Mouse (Mus musculus): ENCODE measurements around the gene Paqr7. TPM values are rescaled to one million over a fixed set of nuclear protein-coding genes. Genes with fewer than 3 reads are reported as not detected.
A peak's percentile ranks its signal among the peaks of the same experiment; 100 is the strongest.

The Paqr7 gene
- 14.4 and 14.7 TPM in 2 replicates for polyA plus RNA-seq (2015; fragmentation: Nextera tagmentation; extraction: Ambion mirVana)

DNA sequence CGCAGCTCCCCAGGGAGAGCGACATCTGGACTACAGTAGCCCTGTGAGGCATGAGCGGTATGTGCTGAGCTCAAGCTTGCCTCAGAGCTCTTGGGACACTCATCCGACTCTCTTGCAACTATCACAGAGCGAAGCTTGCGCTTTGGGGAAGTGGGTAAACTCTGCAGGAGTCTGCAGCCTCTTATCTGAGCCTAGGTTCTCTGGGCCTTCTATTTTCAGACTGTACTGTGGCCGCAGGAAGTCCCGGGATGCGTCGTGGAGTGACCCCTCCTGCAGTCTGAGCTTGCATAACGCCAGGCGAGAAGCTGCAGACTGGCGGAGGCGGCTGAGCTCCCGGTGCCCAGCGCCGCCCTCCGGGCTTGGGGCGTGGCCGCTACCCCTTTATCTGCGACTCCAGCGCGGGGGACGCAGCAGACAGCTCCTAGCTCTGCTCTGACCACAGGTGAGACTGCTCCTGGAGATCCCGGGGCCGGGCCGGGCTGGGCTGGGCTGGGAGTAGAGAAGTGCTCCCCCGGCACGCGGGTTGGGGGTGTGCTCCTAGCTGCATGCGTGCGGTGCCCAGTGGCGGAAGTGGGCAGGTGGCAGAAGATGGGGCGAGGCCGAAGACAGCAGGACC is at the start of gene Paqr7:
Paqr7 (plus strand) TSS at position 103 of the 616 bp plus-strand sequence.
- 3% methylated on average over 35 of the region's 35 CpGs for WGBS
- Histone ChIP-seq H3K9me3 (ENCODE audit: control insufficient read depth, low read length) (no peaks in the 10 kb centered on the region), H3K4me1 (replicated peaks; ENCODE audit: control insufficient read depth, insufficient read depth, low read length) (peaks cover 12% of the 10 kb centered on the region)

DNA sequence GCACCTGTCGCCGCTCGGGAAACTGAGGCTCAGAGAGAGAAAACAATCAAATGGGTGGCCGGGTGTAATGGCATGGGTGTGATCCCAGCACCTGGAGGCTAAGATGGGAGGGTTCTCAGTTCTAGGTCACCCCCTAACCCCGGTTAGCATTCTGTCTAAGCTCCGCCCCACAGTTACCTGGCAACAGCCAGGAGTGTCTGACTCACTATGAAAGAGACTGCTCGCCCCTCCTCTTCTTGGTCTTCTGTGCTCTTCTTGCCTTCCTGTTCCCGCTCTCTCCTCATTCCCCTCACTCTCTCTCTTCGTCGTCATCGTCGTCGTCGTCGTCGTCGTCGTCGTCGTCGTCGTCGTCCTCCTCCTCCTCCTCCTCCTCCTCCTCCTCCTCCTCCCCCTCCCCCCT is 48.5 kb upstream of the Paqr7 start:
- Histone ChIP-seq H3K4me2 (ENCODE audit: low read length) (no peak overlapping the region), H3K4me3 (replicated peaks; ENCODE audit: low read length) (no peak overlapping the region), H3K4me1 (replicated peaks; ENCODE audit: control insufficient read depth, insufficient read depth, low read length) (peaks cover 42% of the 10 kb centered on the region), H3K9ac (replicated peaks; ENCODE audit: low read depth, low read length) (no peak overlapping the region), H3K36me3 (ENCODE audit: control insufficient read depth, insufficient read depth) (no peaks in the 10 kb centered on the region), H3K27ac (ENCODE audit: low read length) (no peak overlapping the region), H3K27me3 (replicated peaks; ENCODE audit: control insufficient read depth, insufficient read depth, low read length) (no peaks in the 10 kb centered on the region), H3K9me3 (ENCODE audit: control insufficient read depth, low read length) (no peaks in the 10 kb centered on the region)
- 60% methylated on average over 23 of the region's 23 CpGs for WGBS
- no peak for ATAC-seq

More for the DNA sequence above, at the start of gene Paqr7:
- Histone ChIP-seq H3K36me3 (ENCODE audit: control insufficient read depth, insufficient read depth) (no peaks in the 10 kb centered on the region), H3K4me3 (replicated peaks; ENCODE audit: low read length) (peak within 1 kb of the TSS; percentile 52), H3K27me3 (replicated peaks; ENCODE audit: control insufficient read depth, insufficient read depth, low read length) (no peaks in the 10 kb centered on the region), H3K4me2 (ENCODE audit: low read length) (peak within 1 kb of the TSS; percentile 66), H3K27ac (ENCODE audit: low read length) (no peak within 1 kb of the TSS), H3K9ac (replicated peaks; ENCODE audit: low read depth, low read length) (peak within 1 kb of the TSS; percentile 70)
- ATAC-seq, result peak; percentile 71

- WGBS, result 10% methylated on average over 13 of the region's 13 CpGs
- Histone ChIP-seq H3K9me3 (ENCODE audit: control insufficient read depth, low read length) (no peaks in the 10 kb centered on the region), H3K27ac (ENCODE audit: low read length) (peak overlapping the region; percentile 82), H3K9ac (replicated peaks; ENCODE audit: low read depth, low read length) (peak overlapping the region; percentile 23), H3K27me3 (replicated peaks; ENCODE audit: control insufficient read depth, insufficient read depth, low read length) (no peaks in the 10 kb centered on the region), H3K4me1 (replicated peaks; ENCODE audit: control insufficient read depth, insufficient read depth, low read length) (peaks cover 43% of the 10 kb centered on the region), H3K4me3 (replicated peaks; ENCODE audit: low read length) (no peak overlapping the region), H3K4me2 (ENCODE audit: low read length) (peak overlapping the region; percentile 28), H3K36me3 (ENCODE audit: control insufficient read depth, insufficient read depth) (no peaks in the 10 kb centered on the region)
- ATAC-seq, result peak; percentile 62
Measured at GRCm38 (mm10) chr4:134449595-134450391, 46.7 kb upstream of the Paqr7 start.

- no peaks in the 10 kb centered on the region for H3K36me3 ChIP-seq (ENCODE audit: control insufficient read depth, insufficient read depth)
- ATAC-seq, result peak; percentile 57
- H3K27me3 ChIP-seq (replicated peaks; ENCODE audit: control insufficient read depth, insufficient read depth, low read length), result no peaks in the 10 kb centered on the region
- 7% methylated on average over 20 of the region's 20 CpGs for WGBS
- H3K9me3 ChIP-seq (ENCODE audit: control insufficient read depth, low read length), result no peaks in the 10 kb centered on the region
- H3K4me1 ChIP-seq (replicated peaks; ENCODE audit: control insufficient read depth, insufficient read depth, low read length), result peaks cover 38% of the 10 kb centered on the region
- H3K4me2 ChIP-seq (ENCODE audit: low read length), result peak overlapping the region; percentile 28
- H3K4me3 ChIP-seq (replicated peaks; ENCODE audit: low read length), result no peak overlapping the region
- H3K27ac ChIP-seq (ENCODE audit: low read length), result peak overlapping the region; percentile 82
- H3K9ac ChIP-seq (replicated peaks; ENCODE audit: low read depth, low read length), result peak overlapping the region; percentile 23
Measured at GRCm38 (mm10) chr4:134450392-134451195, 45.9 kb upstream of the Paqr7 start.

GRCm38 (mm10) chr4:134451484-134451883 is 45.0 kb upstream of the Paqr7 start:
- peaks cover 29% of the 10 kb centered on the region for H3K4me1 ChIP-seq (replicated peaks; ENCODE audit: control insufficient read depth, insufficient read depth, low read length)
- no peak overlapping the region for H3K27ac ChIP-seq (ENCODE audit: low read length)
- no peaks in the 10 kb centered on the region for H3K27me3 ChIP-seq (replicated peaks; ENCODE audit: control insufficient read depth, insufficient read depth, low read length)
- H3K36me3 ChIP-seq (ENCODE audit: control insufficient read depth, insufficient read depth), result no peaks in the 10 kb centered on the region
- H3K9me3 ChIP-seq (ENCODE audit: control insufficient read depth, low read length), result no peaks in the 10 kb centered on the region
- H3K4me2 ChIP-seq (ENCODE audit: low read length), result no peak overlapping the region
- WGBS, result 40% methylated on average over 9 of the region's 9 CpGs
- H3K9ac ChIP-seq (replicated peaks; ENCODE audit: low read depth, low read length), result no peak overlapping the region; the same call in 1 of the 2 replicates
- H3K4me3 ChIP-seq (replicated peaks; ENCODE audit: low read length), result no peak overlapping the region
- no peak for ATAC-seq

GRCm38 (mm10) chr4:134453619-134454400 is 42.7 kb upstream of the Paqr7 start:
- H3K9ac ChIP-seq (replicated peaks; ENCODE audit: low read depth, low read length), result 0 out of 2 replicates have a peak overlapping the region, but pooled peaks have one; percentile 6
- H3K4me2 ChIP-seq (ENCODE audit: low read length), result 0 out of 2 replicates have a peak overlapping the region, but pooled peaks have one; percentile 7
- no peaks in the 10 kb centered on the region for H3K36me3 ChIP-seq (ENCODE audit: control insufficient read depth, insufficient read depth)
- 24% methylated on average over 34 of the region's 34 CpGs for WGBS
- no peaks in the 10 kb centered on the region for H3K27me3 ChIP-seq (replicated peaks; ENCODE audit: control insufficient read depth, insufficient read depth, low read length)
- no peak for ATAC-seq
- no peak overlapping the region for H3K27ac ChIP-seq (ENCODE audit: low read length)
- H3K9me3 ChIP-seq (ENCODE audit: control insufficient read depth, low read length), result no peaks in the 10 kb centered on the region
- no peak overlapping the region for H3K4me3 ChIP-seq (replicated peaks; ENCODE audit: low read length)
- peaks cover 25% of the 10 kb centered on the region for H3K4me1 ChIP-seq (replicated peaks; ENCODE audit: control insufficient read depth, insufficient read depth, low read length)

DNA sequence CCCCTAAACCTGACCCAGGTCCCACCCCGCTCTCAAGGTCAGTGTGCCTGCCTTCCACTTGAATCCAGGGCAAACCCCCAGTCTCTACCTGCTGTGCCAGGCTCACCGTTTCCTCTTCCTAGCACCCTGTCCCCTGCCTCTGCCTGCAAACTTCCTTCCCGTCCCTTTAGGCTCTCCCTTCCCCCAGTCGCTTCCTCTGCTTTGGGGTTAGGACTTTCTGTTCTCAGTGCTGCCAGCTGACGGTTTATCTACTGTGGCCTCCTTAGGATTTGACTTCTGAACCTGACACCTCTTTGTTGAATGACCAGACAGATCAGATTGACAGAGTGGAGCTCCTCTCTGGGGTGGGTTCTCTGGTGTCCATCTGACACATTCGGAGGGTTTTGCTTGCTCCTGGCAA is 41.2 kb upstream of the Paqr7 start:
- WGBS, result 60% methylated on average over 6 of the region's 6 CpGs
- Histone ChIP-seq H3K27me3 (replicated peaks; ENCODE audit: control insufficient read depth, insufficient read depth, low read length) (no peaks in the 10 kb centered on the region), H3K4me1 (replicated peaks; ENCODE audit: control insufficient read depth, insufficient read depth, low read length) (peaks cover 17% of the 10 kb centered on the region), H3K9ac (replicated peaks; ENCODE audit: low read depth, low read length) (no peak overlapping the region), H3K4me2 (ENCODE audit: low read length) (no peak overlapping the region), H3K4me3 (replicated peaks; ENCODE audit: low read length) (no peak overlapping the region), H3K9me3 (ENCODE audit: control insufficient read depth, low read length) (no peaks in the 10 kb centered on the region), H3K27ac (ENCODE audit: low read length) (no peak overlapping the region), H3K36me3 (ENCODE audit: control insufficient read depth, insufficient read depth) (no peaks in the 10 kb centered on the region)
- ATAC-seq, result no peak

DNA sequence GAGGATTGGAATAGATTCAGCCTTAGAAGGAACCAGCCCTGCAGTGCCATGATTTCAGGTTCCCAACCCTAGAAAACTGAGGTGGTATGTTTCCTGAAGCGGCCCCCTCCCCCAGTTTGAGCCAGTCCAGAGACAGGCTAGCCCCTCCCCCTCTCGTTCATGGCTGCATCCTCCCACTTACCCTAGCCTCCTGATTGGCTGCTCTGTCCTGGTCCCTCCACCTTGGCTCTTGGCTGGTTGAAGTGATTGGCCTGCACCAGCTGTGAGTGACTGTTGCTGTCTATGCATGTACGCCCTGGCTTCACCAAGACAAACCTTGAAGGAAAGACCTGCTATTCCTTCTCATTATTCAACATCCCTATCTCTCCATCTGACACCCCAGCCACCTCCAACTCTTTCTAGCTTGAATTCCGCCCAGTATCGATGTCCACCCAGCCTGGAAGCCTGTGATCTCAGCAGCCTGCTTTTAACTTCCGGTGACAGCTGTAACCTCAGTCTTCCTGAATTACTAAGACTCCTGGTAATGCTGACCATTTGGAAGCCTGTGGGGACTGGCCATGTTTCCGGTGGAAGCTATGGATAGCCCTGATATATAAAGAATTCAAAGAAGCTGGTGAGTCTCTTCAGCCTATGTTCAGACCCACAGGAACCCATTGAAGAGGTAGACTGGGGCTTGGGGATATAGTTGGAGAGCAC is 39.2 kb upstream of the Paqr7 start:
- no peak overlapping the region for H3K27ac ChIP-seq (ENCODE audit: low read length)
- no peaks in the 10 kb centered on the region for H3K9me3 ChIP-seq (ENCODE audit: control insufficient read depth, low read length)
- WGBS, result 72% methylated on average over 7 of the region's 7 CpGs
- no peak overlapping the region for H3K4me3 ChIP-seq (replicated peaks; ENCODE audit: low read length)
- H3K9ac ChIP-seq (replicated peaks; ENCODE audit: low read depth, low read length), result no peak overlapping the region
- no peak overlapping the region for H3K4me2 ChIP-seq (ENCODE audit: low read length)
- H3K27me3 ChIP-seq (replicated peaks; ENCODE audit: control insufficient read depth, insufficient read depth, low read length), result no peaks in the 10 kb centered on the region
- no peaks in the 10 kb centered on the region for H3K36me3 ChIP-seq (ENCODE audit: control insufficient read depth, insufficient read depth)
- no peak for ATAC-seq
- H3K4me1 ChIP-seq (replicated peaks; ENCODE audit: control insufficient read depth, insufficient read depth, low read length), result peaks cover 3% of the 10 kb centered on the region; the same call in 1 of the 2 replicates
